Mouse (Mus musculus): ENCODE measurements at regions not wholly inside any gene's neighbourhood (a gene's known extent, or its start where the extent isn't known, plus 50 kb on each side); places are given as distances from the start of the nearest gene placed in this dataset.

GRCm38 (mm10) chr7:136265691-136266090, 549.5 kb upstream of the Mki67 start:
- no peaks in the 10 kb centered on the region for H3K27me3 ChIP-seq (ENCODE audit: control insufficient read depth in 1 of 2, insufficient read depth in 2 of 2, low read length in 2 of 2)
- H3K79me2 ChIP-seq (ENCODE audit: control insufficient read depth, insufficient read depth, low read length, poor library complexity), result no peaks in the 10 kb centered on the region
- no peak overlapping the region for H3K4me3 ChIP-seq (ENCODE audit: control insufficient read depth in 1 of 2, insufficient read depth in 1 of 2, low read depth in 2 of 2, low read length in 2 of 2)
- H3K9ac ChIP-seq (ENCODE audit: control insufficient read depth, low read depth, low read length, poor library complexity, severe bottlenecking), result no peak overlapping the region
- H3K4me1 ChIP-seq (ENCODE audit: control insufficient read depth in 1 of 2, insufficient read depth in 2 of 2, low read length in 2 of 2), result no peaks in the 10 kb centered on the region
- no peak overlapping the region for H3K27ac ChIP-seq (ENCODE audit: control insufficient read depth, low read depth, low read length)
- DNase-seq (ENCODE audit: low read depth, low spot score), result no peak
- no peak for TF ChIP-seq MEF2A (IDR thresholded peaks at IDR 0.05; ENCODE audit: extremely low read depth, insufficient replicate concordance, low read depth, low read length, poor library complexity, severe bottlenecking)
- TF ChIP-seq MAZ (IDR thresholded peaks at IDR 0.05; ENCODE audit: low read depth, low read length), result no peak
- no peak for TF ChIP-seq USF2 (IDR thresholded peaks at IDR 0.05; ENCODE audit: borderline replicate concordance in 1 of 2, insufficient read depth in 1 of 2, low read depth in 1 of 2, low read length in 2 of 2)
- no peak for TF ChIP-seq CTCF (IDR thresholded peaks at IDR 0.05 in 2 of 3, conservative IDR thresholded peaks at IDR 0.05 in 1 of 3; ENCODE audit: control insufficient read depth in 1 of 3, insufficient read depth in 1 of 3, low read depth in 2 of 3, low read length in 3 of 3, poor library complexity in 1 of 3, severe bottlenecking in 1 of 3)
- TF ChIP-seq SIN3A (IDR thresholded peaks at IDR 0.05; ENCODE audit: low read length), result no peak
- TF ChIP-seq EP300 (IDR thresholded peaks at IDR 0.05; ENCODE audit: low read depth in 1 of 2, low read length in 2 of 2), result no peak
- no peak for TF ChIP-seq NELFE (IDR thresholded peaks at IDR 0.05; ENCODE audit: low read depth, low read length)
- no peak for TF ChIP-seq NRF1 (IDR thresholded peaks at IDR 0.05; ENCODE audit: insufficient read depth, low read depth, low read length, poor library complexity, severe bottlenecking)
- no peak for TF ChIP-seq ZC3H11A (IDR thresholded peaks at IDR 0.05; ENCODE audit: low read depth, low read length)
- TF ChIP-seq E2F4 (IDR thresholded peaks at IDR 0.05; ENCODE audit: borderline replicate concordance, low read depth, low read length), result no peak
- no peak for TF ChIP-seq UBTF (IDR thresholded peaks at IDR 0.05; ENCODE audit: borderline replicate concordance, insufficient read depth, low read depth, low read length)
- no peak for TF ChIP-seq TCF12 (IDR thresholded peaks at IDR 0.05; ENCODE audit: low read depth, low read length)
- no peak for TF ChIP-seq MXI1 (IDR thresholded peaks at IDR 0.05; ENCODE audit: low read depth, low read length)
- no peak for TF ChIP-seq RAD21 (IDR thresholded peaks at IDR 0.05; ENCODE audit: low read depth, low read length)
- no peak for TF ChIP-seq ZMIZ1 (IDR thresholded peaks at IDR 0.05; ENCODE audit: low read depth, low read length)
- TF ChIP-seq HCFC1 (IDR thresholded peaks at IDR 0.05; ENCODE audit: low read depth, low read length), result no peak
- no peaks in the 10 kb centered on the region for H3K36me3 ChIP-seq (ENCODE audit: control insufficient read depth in 1 of 2, insufficient read depth in 2 of 2, low read length in 2 of 2)
- H3K9me3 ChIP-seq (replicated peaks; ENCODE audit: insufficient read depth, low read length), result no peaks in the 10 kb centered on the region

GRCm38 (mm10) chr7:136267716-136268489, 551.7 kb upstream of the Mki67 start:
- Histone ChIP-seq H3K9ac (ENCODE audit: control insufficient read depth, low read depth, low read length, poor library complexity, severe bottlenecking) (no peak overlapping the region), H3K79me2 (ENCODE audit: control insufficient read depth, insufficient read depth, low read length, poor library complexity) (no peaks in the 10 kb centered on the region), H3K4me3 (ENCODE audit: control insufficient read depth in 1 of 2, insufficient read depth in 1 of 2, low read depth in 2 of 2, low read length in 2 of 2) (no peak overlapping the region), H3K4me1 (ENCODE audit: control insufficient read depth in 1 of 2, insufficient read depth in 2 of 2, low read length in 2 of 2) (no peaks in the 10 kb centered on the region), H3K36me3 (ENCODE audit: control insufficient read depth in 1 of 2, insufficient read depth in 2 of 2, low read length in 2 of 2) (no peaks in the 10 kb centered on the region), H3K27ac (ENCODE audit: control insufficient read depth, low read depth, low read length) (no peak overlapping the region), H3K27me3 (ENCODE audit: control insufficient read depth in 1 of 2, insufficient read depth in 2 of 2, low read length in 2 of 2) (no peaks in the 10 kb centered on the region), H3K9me3 (replicated peaks; ENCODE audit: insufficient read depth, low read length) (no peaks in the 10 kb centered on the region)
- no peak for DNase-seq (ENCODE audit: low read depth, low spot score)
- TF ChIP-seq CTCF (IDR thresholded peaks at IDR 0.05 in 2 of 3, conservative IDR thresholded peaks at IDR 0.05 in 1 of 3; ENCODE audit: control insufficient read depth in 1 of 3, insufficient read depth in 1 of 3, low read depth in 2 of 3, low read length in 3 of 3, poor library complexity in 1 of 3, severe bottlenecking in 1 of 3), result no peak
- TF ChIP-seq ZMIZ1 (IDR thresholded peaks at IDR 0.05; ENCODE audit: low read depth, low read length), result no peak
- TF ChIP-seq ZKSCAN1 (IDR thresholded peaks at IDR 0.05; ENCODE audit: low read depth, low read length), result no peak
- TF ChIP-seq KAT2A (conservative IDR thresholded peaks at IDR 0.05; ENCODE audit: low read depth, low read length), result no peak
- TF ChIP-seq USF1 (IDR thresholded peaks at IDR 0.05; ENCODE audit: low read depth, low read length), result no peak

Data from MEL (cell line).